In the genomic region with DNA sequence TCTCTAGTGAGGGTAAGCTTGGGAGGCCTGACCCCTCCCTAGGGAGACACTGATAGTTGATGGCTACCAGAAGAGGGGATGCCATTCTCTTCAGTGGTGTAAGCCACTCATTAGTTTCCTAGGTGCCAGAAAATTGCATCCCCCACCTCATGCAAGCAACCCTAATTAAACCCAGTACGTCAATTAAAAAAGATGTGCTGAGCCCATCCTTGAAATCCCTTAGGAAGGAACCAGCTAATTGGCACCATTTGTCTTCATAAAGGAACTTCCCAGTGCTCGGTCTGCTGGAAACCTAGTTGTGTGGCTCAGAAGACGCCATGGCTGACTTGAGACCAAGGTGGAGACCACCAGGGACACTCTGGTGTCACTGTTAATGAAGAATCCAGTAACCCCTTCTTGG, we compare ENCODE assay signal across 26 mouse cellular contexts.
A peak's percentile ranks its signal among the peaks of the same experiment; 100 is the strongest.
DNase-seq lines count a peak whose midpoint lies in the region; ATAC-seq lines count a peak whose summit lies in the region.
"Had no signal": no experiment of that assay in that cellular context is flagged by ENCODE, and none has a peak within 500 bp of the region (broad histone marks: within the 10 kb centered on the region; RNA-seq: fewer than 3 reads in every experiment).

No protein-coding gene starts in this region.

- H3K9ac ChIP-seq in neural tube, embryonic 12.5 days: no peak overlapping the region
- H3K9ac ChIP-seq in neural tube, embryonic 15.5 days (replicated peaks): no peak overlapping the region
- H3K9ac ChIP-seq in hindbrain, embryonic 14.5 days: no peak overlapping the region
- no peak overlapping the region for H3K9ac ChIP-seq in kidney, embryonic 15.5 days
- H3K9ac ChIP-seq: heart, embryonic 15.5 days; intestine, embryonic 15.5 days; liver, embryonic 15.5 days; lung, embryonic 15.5 days; stomach, embryonic 15.5 days had no signal

- 38% methylated on average over 3 of the region's 3 CpGs for WGBS in neural tube, embryonic 12.5 days
- 20% methylated on average over 3 of the region's 3 CpGs for WGBS in neural tube, embryonic 15.5 days
- 31% methylated on average over 3 of the region's 3 CpGs for WGBS in hindbrain, embryonic 14.5 days
- WGBS in kidney, embryonic 15.5 days: 44% methylated on average over 3 of the region's 3 CpGs

- intact Hi-C loops in heart, postnatal 10 days (cut with DNase I): loop anchor here (10.0 kb wide), 1 partner anchor 248 kb away; no protein-coding TSS in a partner anchor

- H3K9me3 ChIP-seq in neural tube, embryonic 12.5 days: no peaks in the 10 kb centered on the region
- no peaks in the 10 kb centered on the region for H3K9me3 ChIP-seq in neural tube, embryonic 15.5 days (replicated peaks)
- 0 out of 2 replicates have a peak, but pooled peaks cover 3% of the 10 kb centered on the region for H3K9me3 ChIP-seq in hindbrain, embryonic 14.5 days (ENCODE audit: control insufficient read depth, low read length)
- no peaks in the 10 kb centered on the region for H3K9me3 ChIP-seq in kidney, embryonic 15.5 days (replicated peaks)
- H3K9me3 ChIP-seq: heart, embryonic 15.5 days; intestine, embryonic 15.5 days; limb, embryonic 10.5 days; liver, embryonic 15.5 days; lung, embryonic 15.5 days; stomach, embryonic 15.5 days had no signal

- H3K27ac ChIP-seq in neural tube, embryonic 12.5 days: no peak overlapping the region
- H3K27ac ChIP-seq in neural tube, embryonic 15.5 days (replicated peaks): no peak overlapping the region
- H3K27ac ChIP-seq in hindbrain, embryonic 14.5 days: no peak overlapping the region
- no peak overlapping the region for H3K27ac ChIP-seq in kidney, embryonic 15.5 days
- H3K27ac ChIP-seq: heart, embryonic 15.5 days; intestine, embryonic 15.5 days; limb, embryonic 10.5 days; liver, embryonic 15.5 days; lung, embryonic 15.5 days; stomach, embryonic 15.5 days had no signal

- peak; percentile 61; the same call in 1 of the 2 replicates for ATAC-seq in neural tube, embryonic 12.5 days (ENCODE audit: low FRiP score, low read depth)
- ATAC-seq in neural tube, embryonic 15.5 days (ENCODE audit: low FRiP score): no peak
- peak; percentile 73; the same call in 1 of the 2 replicates for ATAC-seq in hindbrain, embryonic 14.5 days (ENCODE audit: low FRiP score)
- no peak for ATAC-seq in kidney, embryonic 15.5 days (replicated peaks; ENCODE audit: low FRiP score)
- ATAC-seq: intestine, embryonic 15.5 days had no signal

- no peaks in the 10 kb centered on the region for H3K4me1 ChIP-seq in neural tube, embryonic 12.5 days
- H3K4me1 ChIP-seq in neural tube, embryonic 15.5 days: peaks cover 5% of the 10 kb centered on the region; the same call in 1 of the 2 replicates
- 0 out of 2 replicates have a peak, but pooled peaks cover 6% of the 10 kb centered on the region for H3K4me1 ChIP-seq in hindbrain, embryonic 14.5 days (replicated peaks; ENCODE audit: control insufficient read depth, insufficient read depth, low read length)
- no peaks in the 10 kb centered on the region for H3K4me1 ChIP-seq in kidney, embryonic 15.5 days
- H3K4me1 ChIP-seq: intestine, embryonic 15.5 days; limb, embryonic 10.5 days; liver, embryonic 15.5 days; lung, embryonic 15.5 days; stomach, embryonic 15.5 days had no signal

- H3K4me2 ChIP-seq in neural tube, embryonic 12.5 days (replicated peaks): no peak overlapping the region
- H3K4me2 ChIP-seq in neural tube, embryonic 15.5 days: no peak overlapping the region
- H3K4me2 ChIP-seq in hindbrain, embryonic 14.5 days (replicated peaks): no peak overlapping the region
- H3K4me2 ChIP-seq in kidney, embryonic 15.5 days: no peak overlapping the region
- H3K4me2 ChIP-seq: heart, embryonic 15.5 days; intestine, embryonic 15.5 days; liver, embryonic 15.5 days; lung, embryonic 15.5 days; stomach, embryonic 15.5 days had no signal

- H3K36me3 ChIP-seq in neural tube, embryonic 12.5 days: no peaks in the 10 kb centered on the region
- H3K36me3 ChIP-seq in neural tube, embryonic 15.5 days: no peaks in the 10 kb centered on the region
- H3K36me3 ChIP-seq in hindbrain, embryonic 14.5 days (replicated peaks; ENCODE audit: control insufficient read depth, insufficient read depth): no peaks in the 10 kb centered on the region
- no peaks in the 10 kb centered on the region for H3K36me3 ChIP-seq in kidney, embryonic 15.5 days
- H3K36me3 ChIP-seq: heart, embryonic 15.5 days; intestine, embryonic 15.5 days; limb, embryonic 10.5 days; liver, embryonic 15.5 days; lung, embryonic 15.5 days; stomach, embryonic 15.5 days had no signal

- H3K27me3 ChIP-seq in neural tube, embryonic 12.5 days (replicated peaks): no peaks in the 10 kb centered on the region
- H3K27me3 ChIP-seq in neural tube, embryonic 15.5 days (replicated peaks): no peaks in the 10 kb centered on the region
- H3K27me3 ChIP-seq in hindbrain, embryonic 14.5 days (ENCODE audit: control insufficient read depth, insufficient read depth, low read length): no peaks in the 10 kb centered on the region
- H3K27me3 ChIP-seq in kidney, embryonic 15.5 days: no peaks in the 10 kb centered on the region
- H3K27me3 ChIP-seq: heart, embryonic 15.5 days; intestine, embryonic 15.5 days; liver, embryonic 15.5 days; lung, embryonic 15.5 days; stomach, embryonic 15.5 days had no signal

- DNase-seq in heart, adult 11 months: peak; percentile 46
- DNase-seq in heart, postnatal 10 days: no peak
- peak; percentile 65 for DNase-seq in hindbrain, embryonic 14.5 days (ENCODE audit: low spot score)
- DNase-seq in retina, embryonic 14.5 days (ENCODE audit: low spot score): peak; percentile 52
- DNase-seq in left cerebral cortex, adult 8-10 months (ENCODE audit: low spot score in 2 of 2): no peak
- DNase-seq: adrenal gland, adult 8-10 months; cerebellum, adult 2 months; cerebellum, postnatal 25 days; embryo, embryonic 11 days; gastrocnemius, postnatal 14 days; heart, postnatal 4 days; kidney, adult 8-10 months; kidney, postnatal 14 days; liver; lung, postnatal 4 days; thymus, postnatal 25 days had no signal

- no peak overlapping the region for H3K4me3 ChIP-seq in neural tube, embryonic 12.5 days
- H3K4me3 ChIP-seq in neural tube, embryonic 15.5 days (replicated peaks): no peak overlapping the region
- H3K4me3 ChIP-seq in hindbrain, embryonic 14.5 days (replicated peaks; ENCODE audit: low read length): no peak overlapping the region
- H3K4me3 ChIP-seq in kidney, embryonic 15.5 days (replicated peaks): no peak overlapping the region
- H3K4me3 ChIP-seq: heart, embryonic 15.5 days; intestine, embryonic 15.5 days; limb, embryonic 10.5 days; liver, embryonic 15.5 days; lung, embryonic 15.5 days; myocyte; stomach, embryonic 15.5 days had no signal

Comparison
In these comparisons a context has a peak if more than half of its experiments do, and no peak if none do; other contexts are left out.
1. DNase-seq: peak in heart, adult 11 months (single experiment), hindbrain, embryonic 14.5 days (single experiment) and retina, embryonic 14.5 days (single experiment); none in heart, postnatal 10 days (0 of 2) and left cerebral cortex, adult 8-10 months (0 of 2).
2. ATAC-seq: peak in neural tube, embryonic 12.5 days (single experiment) and hindbrain, embryonic 14.5 days (single experiment); none in neural tube, embryonic 15.5 days (single experiment) and kidney, embryonic 15.5 days (single experiment).